Mouse (Mus musculus) kidney, embryonic 16.5 days (tissue): Measurements from ENCODE around the gene Smc2. TPM values are rescaled to one million over a fixed set of nuclear protein-coding genes. Genes with fewer than 3 reads are reported as not detected.
"Not testable (repeated sequence)": the region's sequence is repeated elsewhere in the genome, so short reads cannot be mapped to it uniquely, and the experiment has no call there.

ENCODE experiments used
- ATAC-seq: fragments of 200-750 bp; cut with Nextera tagmentation; 2 replicates; pipeline ENCODE4 v1.8.0; 2017; ENCODE audit warnings: moderate TSS enrichment; ENCODE audit not compliant: low FRiP score, low TSS enrichment
- H3K27ac ChIP-seq: fragments of 300-500 bp; sonication (generic); 2 replicates; pipeline ENCODE4 v1.5.1; 2014; ENCODE audit warnings: low read length
- H3K27me3 ChIP-seq: fragments of 300-500 bp; sonication (generic); 2 replicates; pipeline ENCODE4 v1.6.1; 2014; ENCODE audit warnings: low read length, control low read depth, mixed read lengths; ENCODE audit not compliant: insufficient read depth
- H3K36me3 ChIP-seq: fragments of 300-500 bp; sonication (generic); 2 replicates; pipeline ENCODE4 v1.6.1; 2014; ENCODE audit warnings: low read length, control low read depth, mixed read lengths; ENCODE audit not compliant: insufficient read depth
- H3K4me1 ChIP-seq: fragments of 300-500 bp; sonication (generic); 2 replicates; pipeline ENCODE4 v1.6.1; 2014; ENCODE audit warnings: low read length, control low read depth, mixed read lengths; ENCODE audit not compliant: insufficient read depth
- H3K4me2 ChIP-seq: fragments of 300-500 bp; sonication (generic); replicated peaks from 2 replicates; pipeline ENCODE4 v1.6.1; 2014; ENCODE audit warnings: low read depth, low read length
- H3K4me3 ChIP-seq: fragments of 300-500 bp; sonication (generic); 2 replicates; pipeline ENCODE4 v1.5.1; 2014; ENCODE audit warnings: mild to moderate bottlenecking, low read length
- H3K9ac ChIP-seq: fragments of 300-500 bp; sonication (generic); replicated peaks from 2 replicates; pipeline ENCODE4 v1.6.1; 2014; ENCODE audit warnings: low read length
- H3K9me3 ChIP-seq: fragments of 300-500 bp; sonication (generic); 2 replicates; pipeline ENCODE4 v1.6.1; 2016; ENCODE audit warnings: low read length, control low read depth
- WGBS: fragments of 180-500 bp; shearing (Covaris S2); extraction: QIAGEN DNeasy Blood & Tissue Kit; methylation state at CpG from one replicate; pipeline ENCODE4 v1.1.7; 2014; 5-methylcytosine and 5-hydroxymethylcytosine counted together
- polyA plus RNA-seq: library from polyadenylated mRNA; unstranded; fragments of >200 nt; fragmentation: Nextera tagmentation; extraction: Ambion mirVana; gene quantifications from 2 replicates; pipeline ENCODE4 v1.2.1, GENCODE M21; 2015

The Smc2 gene
- polyA plus RNA-seq, 1 experiment from 2014 or later: 154 TPM

- no peak overlapping the region for H3K27ac ChIP-seq
- no peak overlapping the region for H3K4me3 ChIP-seq
- WGBS: 96% methylated on average over 4 of the region's 4 CpGs
- no peaks in the 10 kb centered on the region for H3K9me3 ChIP-seq
- ATAC-seq: no peak
- no peaks in the 10 kb centered on the region for H3K27me3 ChIP-seq
- no peak overlapping the region for H3K9ac ChIP-seq
- H3K36me3 ChIP-seq: peaks cover 19% of the 10 kb centered on the region
- no peak overlapping the region for H3K4me2 ChIP-seq
- no peaks in the 10 kb centered on the region for H3K4me1 ChIP-seq
These were observed 48.4 kb downstream of the Smc2 start for GRCm38 (mm10) chr4:52487486-52487885.

GRCm38 (mm10) chr4:52497144-52497543 is 58.1 kb downstream of the Smc2 start, which contains the start of gene Vma21-ps:
Gene Vma21-ps, minus strand, starts transcription at chr4:52497244.
- not testable (repeated sequence) for ATAC-seq, H3K9ac ChIP-seq
- WGBS: 95% methylated on average over 10 of the region's 10 CpGs

GRCm38 (mm10) chr4:52517580-52517979 is 78.5 kb downstream of the Smc2 start:
- Histone ChIP-seq H3K27me3 (no peaks in the 10 kb centered on the region), H3K4me3 (no peak overlapping the region), H3K9ac (no peak overlapping the region), H3K4me2 (no peak overlapping the region), H3K9me3 (no peaks in the 10 kb centered on the region), H3K36me3 (no peaks in the 10 kb centered on the region), H3K4me1 (no peaks in the 10 kb centered on the region), H3K27ac (no peak overlapping the region)
- ATAC-seq: no peak
- 21% methylated on average over 4 of the region's 4 CpGs for WGBS

More at GRCm38 (mm10) chr4:52497144-52497543, 58.1 kb downstream of the Smc2 start, which contains the start of gene Vma21-ps:
- not testable (repeated sequence) for H3K4me1 ChIP-seq, H3K9me3 ChIP-seq, H3K27ac ChIP-seq, H3K36me3 ChIP-seq, H3K27me3 ChIP-seq, H3K4me3 ChIP-seq, H3K4me2 ChIP-seq

GRCm38 (mm10) chr4:52519301-52519700 is 80.3 kb downstream of the Smc2 start:
- H3K4me3 ChIP-seq: no peak overlapping the region
- WGBS: 84% methylated on average over 5 of the region's 5 CpGs

GRCm38 (mm10) chr4:52526464-52526863 is 87.4 kb downstream of the Smc2 start:
- no peak for ATAC-seq
- Histone ChIP-seq H3K9me3 (no peaks in the 10 kb centered on the region), H3K4me2 (no peak overlapping the region), H3K27me3 (no peaks in the 10 kb centered on the region), H3K4me3 (no peak overlapping the region), H3K4me1 (no peaks in the 10 kb centered on the region), H3K9ac (no peak overlapping the region), H3K36me3 (no peaks in the 10 kb centered on the region), H3K27ac (no peak overlapping the region)
- 59% methylated on average over 5 of the region's 5 CpGs for WGBS

More at GRCm38 (mm10) chr4:52519301-52519700, 80.3 kb downstream of the Smc2 start:
- no peaks in the 10 kb centered on the region for H3K36me3 ChIP-seq
- H3K4me2 ChIP-seq: no peak overlapping the region
- no peaks in the 10 kb centered on the region for H3K9me3 ChIP-seq
- H3K9ac ChIP-seq: no peak overlapping the region
- H3K27ac ChIP-seq: no peak overlapping the region
- no peak for ATAC-seq
- no peaks in the 10 kb centered on the region for H3K27me3 ChIP-seq
- H3K4me1 ChIP-seq: no peaks in the 10 kb centered on the region

- WGBS: 70% methylated on average over 2 of the region's 2 CpGs
- Histone ChIP-seq H3K9ac (no peak overlapping the region), H3K36me3 (no peaks in the 10 kb centered on the region), H3K4me2 (no peak overlapping the region), H3K4me1 (no peaks in the 10 kb centered on the region), H3K4me3 (no peak overlapping the region), H3K9me3 (no peaks in the 10 kb centered on the region), H3K27ac (no peak overlapping the region), H3K27me3 (no peaks in the 10 kb centered on the region)
- ATAC-seq: no peak
These were observed 91.6 kb downstream of the Smc2 start for GRCm38 (mm10) chr4:52530636-52531035.

Other genes starting within 250 kb of the Smc2 start
- gene Vma21-ps, start 58.0 kb downstream of the Smc2 start, polyA plus RNA-seq: 1.3 and 1.4 TPM in 2 replicates
- gene Toporsl, start 157.0 kb downstream of the Smc2 start, polyA plus RNA-seq: not detected in 2 replicates